Mouse (Mus musculus): ENCODE measurements around the gene Gnb4. TPM values are rescaled to one million over a fixed set of nuclear protein-coding genes. Genes with fewer than 3 reads are reported as not detected.

The Gnb4 gene
- polyA plus RNA-seq, 1 experiment, result 6.5 TPM

DNA sequence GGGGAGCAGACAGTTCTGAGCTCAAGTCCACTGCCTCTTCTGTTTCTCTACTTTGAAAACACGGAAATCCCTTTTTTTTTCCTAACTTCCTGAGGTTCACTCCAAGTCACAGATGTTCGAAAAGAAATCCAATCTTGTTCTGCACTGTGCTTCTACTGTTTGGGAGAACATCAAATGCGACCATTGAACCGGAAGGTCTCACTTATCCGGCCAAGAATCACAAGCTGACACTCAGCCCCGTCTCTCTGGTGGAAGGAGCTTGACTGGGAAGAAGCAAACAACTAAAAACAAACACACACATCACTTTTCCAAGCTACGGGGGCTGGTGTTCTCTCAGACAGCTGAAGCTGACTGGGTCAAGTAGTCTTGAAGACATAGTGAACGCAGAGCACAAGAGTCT lies 21.9 kb upstream of the Gnb4 start:
- Histone ChIP-seq H3K4me3 (ENCODE audit: low read depth, low read length) (no peak overlapping the region), H3K4me1 (ENCODE audit: control insufficient read depth, insufficient read depth, insufficient read length, low read length) (no peaks in the 10 kb centered on the region), H3K27me3 (ENCODE audit: control insufficient read depth, insufficient read depth, low read length) (no peaks in the 10 kb centered on the region), H3K36me3 (ENCODE audit: control insufficient read depth, insufficient read depth, low read length) (no peaks in the 10 kb centered on the region), H3K27ac (ENCODE audit: insufficient read depth, low read depth, low read length) (no peak overlapping the region)
- WGBS, result 47% methylated on average over 8 of the region's 8 CpGs
- TF ChIP-seq CTCF (IDR thresholded peaks at IDR 0.05; ENCODE audit: extremely low read depth, insufficient read length, insufficient replicate concordance, low read depth, low read length), result no peak

DNA sequence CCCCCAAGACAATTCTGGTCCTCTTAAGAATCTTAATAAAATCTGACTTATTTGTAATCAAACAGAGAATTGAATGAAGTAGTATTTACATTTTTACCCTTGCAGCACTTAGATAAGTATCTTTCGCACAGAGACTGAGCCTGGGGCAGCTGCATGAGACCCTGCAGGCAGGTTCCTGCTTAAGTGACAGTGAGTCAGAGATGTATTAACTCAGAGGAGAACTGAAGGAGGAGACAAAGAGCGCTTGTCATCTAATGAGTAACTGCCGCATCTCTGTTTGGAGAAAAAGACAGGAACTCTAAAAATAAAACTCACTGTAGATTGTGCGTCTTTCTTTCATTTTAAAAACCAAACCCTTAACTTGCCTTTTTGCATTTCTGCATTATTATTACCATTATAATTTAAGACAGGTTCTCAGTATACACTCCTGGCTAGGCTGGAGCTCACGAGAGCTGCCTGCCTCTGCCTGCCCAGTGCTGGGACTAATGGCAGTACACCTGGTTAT lies 16.4 kb upstream of the Gnb4 start:
- TF ChIP-seq POLR2A (IDR thresholded peaks at IDR 0.05; ENCODE audit: low read depth, low read length) (no peak), CTCF (IDR thresholded peaks at IDR 0.05; ENCODE audit: extremely low read depth, insufficient read length, insufficient replicate concordance, low read depth, low read length) (no peak)
- no peaks in the 10 kb centered on the region for H3K4me1 ChIP-seq (ENCODE audit: control insufficient read depth, insufficient read depth, insufficient read length, low read length)
- H3K27ac ChIP-seq (ENCODE audit: insufficient read depth, low read depth, low read length), result no peak overlapping the region
- no peaks in the 10 kb centered on the region for H3K36me3 ChIP-seq (ENCODE audit: control insufficient read depth, insufficient read depth, low read length)
- no peaks in the 10 kb centered on the region for H3K27me3 ChIP-seq (ENCODE audit: control insufficient read depth, insufficient read depth, low read length)
- no peak overlapping the region for H3K4me3 ChIP-seq (ENCODE audit: low read depth, low read length)
- 51% methylated on average over 5 of the region's 5 CpGs for WGBS

DNA sequence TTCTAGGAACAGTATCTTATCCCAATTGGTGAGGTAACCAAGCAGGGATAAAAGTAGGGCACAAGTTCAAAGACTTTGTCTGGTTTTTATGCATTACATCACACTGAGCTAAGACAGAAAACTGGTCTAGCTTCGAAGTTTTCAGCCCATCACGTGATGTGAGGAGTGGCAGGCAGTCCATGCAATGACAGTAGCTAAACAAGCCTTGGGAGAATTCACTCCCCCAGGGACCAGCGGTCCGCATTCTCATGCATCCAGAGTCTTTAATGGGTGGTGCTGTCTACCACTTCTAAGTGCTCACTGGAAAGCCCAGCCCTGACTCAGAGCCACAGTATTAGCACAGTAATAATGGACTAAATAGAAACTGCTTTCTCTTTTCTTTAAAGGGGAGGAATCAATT lies 13.8 kb upstream of the Gnb4 start:
- Histone ChIP-seq H3K4me3 (ENCODE audit: low read depth, low read length) (no peak overlapping the region), H3K36me3 (ENCODE audit: control insufficient read depth, insufficient read depth, low read length) (no peaks in the 10 kb centered on the region), H3K27ac (ENCODE audit: insufficient read depth, low read depth, low read length) (no peak overlapping the region), H3K27me3 (ENCODE audit: control insufficient read depth, insufficient read depth, low read length) (no peaks in the 10 kb centered on the region), H3K4me1 (ENCODE audit: control insufficient read depth, insufficient read depth, insufficient read length, low read length) (no peaks in the 10 kb centered on the region)
- TF ChIP-seq CTCF (IDR thresholded peaks at IDR 0.05; ENCODE audit: extremely low read depth, insufficient read length, insufficient replicate concordance, low read depth, low read length), result no peak
- TF ChIP-seq POLR2A (IDR thresholded peaks at IDR 0.05; ENCODE audit: low read depth, low read length), result no peak
- 58% methylated on average over 4 of the region's 4 CpGs for WGBS

DNA sequence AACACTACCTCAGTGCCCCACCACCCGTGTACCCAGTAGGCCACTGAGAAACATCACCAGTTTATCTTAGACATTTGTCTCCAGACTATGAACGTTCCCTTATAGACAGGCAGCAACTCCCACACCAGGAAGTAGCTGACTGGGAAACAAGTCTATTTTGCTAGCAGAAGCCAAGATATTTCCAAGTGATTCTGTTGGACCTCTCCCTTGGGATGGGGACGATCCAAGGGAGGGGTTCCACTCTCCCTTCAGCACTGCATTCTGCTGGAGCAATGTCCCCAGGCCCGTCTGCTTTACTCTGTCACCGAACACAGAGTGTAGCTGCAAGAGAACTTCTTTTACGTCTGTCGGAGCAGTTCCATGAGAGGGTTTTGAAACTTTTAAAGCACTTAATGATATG lies 11.8 kb upstream of the Gnb4 start:
- Histone ChIP-seq H3K27me3 (ENCODE audit: control insufficient read depth, insufficient read depth, low read length) (no peaks in the 10 kb centered on the region), H3K27ac (ENCODE audit: insufficient read depth, low read depth, low read length) (no peak overlapping the region), H3K36me3 (ENCODE audit: control insufficient read depth, insufficient read depth, low read length) (no peaks in the 10 kb centered on the region), H3K4me3 (ENCODE audit: low read depth, low read length) (no peak overlapping the region), H3K4me1 (ENCODE audit: control insufficient read depth, insufficient read depth, insufficient read length, low read length) (no peaks in the 10 kb centered on the region)
- TF ChIP-seq CTCF (IDR thresholded peaks at IDR 0.05; ENCODE audit: extremely low read depth, insufficient read length, insufficient replicate concordance, low read depth, low read length) (no peak), POLR2A (IDR thresholded peaks at IDR 0.05; ENCODE audit: low read depth, low read length) (no peak)
- 71% methylated on average over 7 of the region's 7 CpGs for WGBS

DNA sequence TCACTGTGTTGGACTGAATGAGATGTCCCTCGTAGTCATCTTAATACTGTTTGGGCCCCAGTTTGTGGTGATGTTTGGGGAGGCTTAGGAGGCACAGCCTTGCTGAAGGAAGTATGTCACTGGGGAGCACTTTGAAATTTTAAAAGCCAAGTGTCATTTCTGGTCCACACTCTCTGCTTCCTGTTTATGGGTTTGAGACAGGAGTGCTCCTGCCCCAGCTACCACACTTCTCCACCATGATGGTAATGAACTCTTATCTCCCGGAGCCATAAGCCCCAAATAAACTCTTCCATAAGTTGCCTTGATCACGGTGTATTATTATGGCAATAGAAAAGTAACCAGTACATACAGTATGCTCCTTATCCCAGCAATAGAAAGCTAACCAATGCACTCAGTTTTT lies 5.7 kb upstream of the Gnb4 start:
- WGBS, result 78% methylated on average over 3 of the region's 3 CpGs
- Histone ChIP-seq H3K27ac (ENCODE audit: insufficient read depth, low read depth, low read length) (no peak overlapping the region), H3K36me3 (ENCODE audit: control insufficient read depth, insufficient read depth, low read length) (no peaks in the 10 kb centered on the region), H3K4me1 (ENCODE audit: control insufficient read depth, insufficient read depth, insufficient read length, low read length) (no peaks in the 10 kb centered on the region), H3K4me3 (ENCODE audit: low read depth, low read length) (no peak overlapping the region), H3K27me3 (ENCODE audit: control insufficient read depth, insufficient read depth, low read length) (no peaks in the 10 kb centered on the region; the same call in 1 of the 2 replicates)
- TF ChIP-seq CTCF (IDR thresholded peaks at IDR 0.05; ENCODE audit: extremely low read depth, insufficient read length, insufficient replicate concordance, low read depth, low read length) (no peak), POLR2A (IDR thresholded peaks at IDR 0.05; ENCODE audit: low read depth, low read length) (no peak)

DNA sequence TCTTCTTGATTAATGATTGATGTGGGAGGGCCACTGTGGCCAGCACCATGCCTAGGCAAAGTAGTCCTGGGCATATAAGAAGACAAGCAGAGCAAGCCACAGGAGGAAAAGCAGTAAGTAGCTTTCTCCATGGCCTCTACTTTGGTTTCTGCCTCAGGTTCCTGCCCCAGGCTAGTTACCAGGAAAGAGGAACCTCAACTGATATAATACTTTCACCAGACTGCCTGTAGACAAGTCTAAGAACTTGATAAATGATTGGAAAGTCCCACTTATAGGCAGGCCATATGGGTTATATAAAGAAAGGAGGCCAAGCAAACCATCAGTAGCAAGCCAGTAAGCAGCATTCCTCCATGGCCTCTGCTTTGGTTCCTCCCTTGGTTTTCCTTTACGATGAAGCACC lies 5.3 kb upstream of the Gnb4 start:
- Histone ChIP-seq H3K27ac (ENCODE audit: insufficient read depth, low read depth, low read length) (no peak overlapping the region), H3K36me3 (ENCODE audit: control insufficient read depth, insufficient read depth, low read length) (no peaks in the 10 kb centered on the region), H3K4me3 (ENCODE audit: low read depth, low read length) (no peak overlapping the region), H3K27me3 (ENCODE audit: control insufficient read depth, insufficient read depth, low read length) (no peaks in the 10 kb centered on the region; the same call in 1 of the 2 replicates), H3K4me1 (ENCODE audit: control insufficient read depth, insufficient read depth, insufficient read length, low read length) (no peaks in the 10 kb centered on the region)
- TF ChIP-seq CTCF (IDR thresholded peaks at IDR 0.05; ENCODE audit: extremely low read depth, insufficient read length, insufficient replicate concordance, low read depth, low read length) (no peak), POLR2A (IDR thresholded peaks at IDR 0.05; ENCODE audit: low read depth, low read length) (no peak)
- WGBS, result 88% methylated on average over 1 of the region's 1 CpGs

DNA sequence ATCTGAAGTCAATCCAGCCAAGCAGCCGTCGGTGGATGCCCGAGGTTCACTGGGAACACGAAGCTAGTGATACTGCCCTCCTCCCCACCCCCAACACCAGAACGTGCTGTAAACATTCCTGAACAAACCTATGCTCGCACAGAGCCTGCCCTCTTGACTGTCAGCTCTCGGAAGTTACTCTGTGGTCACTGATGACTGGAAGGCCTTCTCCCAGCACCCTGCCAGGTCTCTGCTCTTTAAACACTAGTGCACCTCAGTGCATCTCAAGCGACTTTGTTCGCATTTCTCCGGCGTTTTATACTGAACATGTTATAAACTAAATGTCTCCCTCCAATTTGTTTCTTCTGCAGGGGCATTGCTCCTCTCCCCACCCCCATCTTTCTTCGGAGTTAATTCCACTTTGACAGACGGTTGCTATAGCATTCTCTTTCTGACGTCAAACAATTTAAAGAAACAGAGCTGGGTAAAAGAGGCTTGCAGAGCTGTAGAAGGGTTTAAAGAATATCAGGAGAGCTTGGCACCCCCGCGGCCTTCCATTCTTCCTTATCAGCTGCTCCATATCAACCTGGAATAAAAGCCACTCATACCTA lies 763 bp upstream of the Gnb4 start:
- no peak overlapping the region for H3K27ac ChIP-seq (ENCODE audit: insufficient read depth, low read depth, low read length)
- no peak for TF ChIP-seq POLR2A (IDR thresholded peaks at IDR 0.05; ENCODE audit: low read depth, low read length)
- no peak for TF ChIP-seq CTCF (IDR thresholded peaks at IDR 0.05; ENCODE audit: extremely low read depth, insufficient read length, insufficient replicate concordance, low read depth, low read length)
- H3K27me3 ChIP-seq (ENCODE audit: control insufficient read depth, insufficient read depth, low read length), result no peaks in the 10 kb centered on the region; the same call in 1 of the 2 replicates
- peaks cover 1% of the 10 kb centered on the region; the same call in 1 of the 2 replicates for H3K4me1 ChIP-seq (ENCODE audit: control insufficient read depth, insufficient read depth, insufficient read length, low read length)
- peak overlapping the region; percentile 69 for H3K4me3 ChIP-seq (ENCODE audit: low read depth, low read length)
- WGBS, result 20% methylated on average over 16 of the region's 16 CpGs
- no peaks in the 10 kb centered on the region for H3K36me3 ChIP-seq (ENCODE audit: control insufficient read depth, insufficient read depth, low read length)
